Mouse (Mus musculus): ENCODE results near the gene Ablim1. TPM values are rescaled to one million over a fixed set of nuclear protein-coding genes. Genes with fewer than 3 reads are reported as not detected.
A peak's percentile ranks its signal among the peaks of the same experiment; 100 is the strongest.

Gene Ablim1
- polyA plus RNA-seq, 1 experiment from 2014 or later: 26.6 TPM

GRCm38 (mm10) chr19:57293737-57294136, 21.0 kb downstream of the Ablim1 start:
- H3K36me3 ChIP-seq: no peaks in the 10 kb centered on the region
- 41% methylated on average over 7 of the region's 7 CpGs for WGBS

GRCm38 (mm10) chr19:57283310-57283709, 31.4 kb downstream of the Ablim1 start:
- WGBS: 78% methylated on average over 3 of the region's 3 CpGs
- peaks cover 8% of the 10 kb centered on the region; the same call in 1 of the 2 replicates for H3K9me3 ChIP-seq (replicated peaks)
- H3K36me3 ChIP-seq: no peaks in the 10 kb centered on the region
- no peak overlapping the region for H3K4me2 ChIP-seq (replicated peaks)
- no peaks in the 10 kb centered on the region for H3K4me1 ChIP-seq
- 0 out of 2 replicates have a peak, but pooled peaks cover 2% of the 10 kb centered on the region for H3K27me3 ChIP-seq
- no peak overlapping the region for H3K9ac ChIP-seq
- no peak overlapping the region for H3K4me3 ChIP-seq
- H3K27ac ChIP-seq: no peak overlapping the region
- no peak for ATAC-seq (ENCODE audit: low FRiP score)

More at GRCm38 (mm10) chr19:57293737-57294136, 21.0 kb downstream of the Ablim1 start:
- no peak overlapping the region for H3K4me2 ChIP-seq (replicated peaks)
- no peak overlapping the region for H3K9ac ChIP-seq
- H3K27ac ChIP-seq: no peak overlapping the region
- no peak overlapping the region for H3K4me3 ChIP-seq
- no peaks in the 10 kb centered on the region for H3K4me1 ChIP-seq
- no peak for ATAC-seq (ENCODE audit: low FRiP score)
- H3K9me3 ChIP-seq (replicated peaks): no peaks in the 10 kb centered on the region
- no peaks in the 10 kb centered on the region; the same call in 1 of the 2 replicates for H3K27me3 ChIP-seq

GRCm38 (mm10) chr19:57282642-57283041, 32.1 kb downstream of the Ablim1 start:
- Histone ChIP-seq H3K4me2 (replicated peaks) (no peak overlapping the region), H3K4me3 (no peak overlapping the region), H3K9ac (no peak overlapping the region), H3K27ac (no peak overlapping the region), H3K36me3 (no peaks in the 10 kb centered on the region), H3K9me3 (replicated peaks) (peaks cover 8% of the 10 kb centered on the region; the same call in 1 of the 2 replicates), H3K27me3 (0 out of 2 replicates have a peak, but pooled peaks cover 2% of the 10 kb centered on the region), H3K4me1 (no peaks in the 10 kb centered on the region)
- WGBS: 78% methylated on average over 5 of the region's 5 CpGs
- no peak for ATAC-seq (ENCODE audit: low FRiP score)

DNA sequence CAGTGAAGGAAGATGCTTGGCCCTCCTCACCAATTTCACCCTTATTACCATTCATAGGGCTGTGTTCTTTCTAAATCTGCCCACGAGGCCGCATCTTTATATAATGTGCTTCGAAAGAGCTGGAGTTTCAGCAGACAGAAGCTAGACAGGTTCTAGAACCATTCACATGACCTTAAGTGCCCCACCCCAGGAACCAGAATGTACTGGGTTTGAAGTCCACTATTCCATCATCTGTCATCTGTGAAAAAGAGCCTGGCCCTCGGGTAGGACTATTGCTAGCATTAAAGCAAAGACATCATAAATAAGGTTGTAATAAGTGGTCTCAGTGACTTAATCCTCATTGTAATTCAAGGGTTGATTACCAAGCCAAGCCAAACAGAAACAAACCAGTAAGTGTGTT, 35.1 kb downstream of the Ablim1 start:
- no peak overlapping the region for H3K4me2 ChIP-seq (replicated peaks)
- 88% methylated on average over 4 of the region's 4 CpGs for WGBS
- H3K9ac ChIP-seq: no peak overlapping the region
- H3K27me3 ChIP-seq: 0 out of 2 replicates have a peak, but pooled peaks cover 2% of the 10 kb centered on the region
- H3K27ac ChIP-seq: no peak overlapping the region
- H3K4me1 ChIP-seq: peaks cover 8% of the 10 kb centered on the region
- H3K36me3 ChIP-seq: no peaks in the 10 kb centered on the region
- H3K9me3 ChIP-seq (replicated peaks): no peaks in the 10 kb centered on the region
- H3K4me3 ChIP-seq: no peak overlapping the region
- ATAC-seq (ENCODE audit: low FRiP score): no peak

- H3K4me3 ChIP-seq: no peak overlapping the region
- H3K4me2 ChIP-seq (replicated peaks): no peak overlapping the region
- H3K27ac ChIP-seq: no peak overlapping the region
- H3K27me3 ChIP-seq: peaks cover 5% of the 10 kb centered on the region; the same call in 1 of the 2 replicates
- H3K9me3 ChIP-seq (replicated peaks): no peaks in the 10 kb centered on the region
- no peak overlapping the region for H3K9ac ChIP-seq
- ATAC-seq (ENCODE audit: low FRiP score): no peak
- H3K36me3 ChIP-seq: no peaks in the 10 kb centered on the region
- H3K4me1 ChIP-seq: peaks cover 12% of the 10 kb centered on the region
- 78% methylated on average over 8 of the region's 8 CpGs for WGBS
These were observed 36.5 kb downstream of the Ablim1 start for GRCm38 (mm10) chr19:57278263-57278662.

GRCm38 (mm10) chr19:57277010-57277409, 37.7 kb downstream of the Ablim1 start:
- Histone ChIP-seq H3K36me3 (no peaks in the 10 kb centered on the region), H3K27me3 (peaks cover 5% of the 10 kb centered on the region; the same call in 1 of the 2 replicates), H3K4me3 (no peak overlapping the region), H3K27ac (no peak overlapping the region), H3K9me3 (replicated peaks) (no peaks in the 10 kb centered on the region), H3K9ac (no peak overlapping the region), H3K4me2 (replicated peaks) (no peak overlapping the region), H3K4me1 (peaks cover 13% of the 10 kb centered on the region)
- WGBS: 76% methylated on average over 6 of the region's 6 CpGs
- ATAC-seq (ENCODE audit: low FRiP score): no peak

- Histone ChIP-seq H3K36me3 (no peaks in the 10 kb centered on the region), H3K27me3 (peaks cover 2% of the 10 kb centered on the region; the same call in 1 of the 2 replicates), H3K9ac (no peak overlapping the region), H3K27ac (no peak overlapping the region), H3K9me3 (replicated peaks) (no peaks in the 10 kb centered on the region), H3K4me2 (replicated peaks) (peak overlapping the region; percentile 24; the same call in 1 of the 2 replicates), H3K4me1 (peaks cover 15% of the 10 kb centered on the region), H3K4me3 (no peak overlapping the region)
- ATAC-seq (ENCODE audit: low FRiP score): no peak
- WGBS: 51% methylated on average over 15 of the region's 15 CpGs
These were observed 39.4 kb downstream of the Ablim1 start for GRCm38 (mm10) chr19:57275166-57275953.

GRCm38 (mm10) chr19:57274717-57275116, 40.0 kb downstream of the Ablim1 start:
- WGBS: 23% methylated on average over 6 of the region's 6 CpGs
- no peak for ATAC-seq (ENCODE audit: low FRiP score)
- Histone ChIP-seq H3K27me3 (peaks cover 2% of the 10 kb centered on the region; the same call in 1 of the 2 replicates), H3K36me3 (no peaks in the 10 kb centered on the region), H3K9ac (no peak overlapping the region), H3K9me3 (replicated peaks) (no peaks in the 10 kb centered on the region), H3K4me2 (replicated peaks) (peak overlapping the region; percentile 24; the same call in 1 of the 2 replicates), H3K27ac (no peak overlapping the region), H3K4me3 (no peak overlapping the region), H3K4me1 (peaks cover 20% of the 10 kb centered on the region)

DNA sequence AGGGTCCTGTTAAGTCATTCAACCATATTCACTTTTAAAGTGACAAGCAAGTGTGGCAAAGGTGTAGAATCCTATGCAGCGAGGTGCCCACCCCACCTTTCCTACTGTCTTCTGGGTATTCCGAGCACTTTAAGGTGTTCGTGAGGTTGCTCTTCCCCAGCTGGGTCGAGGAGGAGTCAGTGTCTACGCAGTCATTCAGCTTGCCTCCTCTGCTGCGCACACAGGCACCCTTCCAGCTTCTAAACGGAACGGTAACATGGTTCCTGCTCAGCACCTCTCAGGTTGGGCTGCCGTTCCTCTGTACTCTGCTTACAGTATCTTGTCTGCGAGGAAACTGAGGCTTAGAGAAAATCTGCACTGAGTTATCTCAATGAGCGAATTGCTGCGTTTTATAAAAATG, 40.4 kb downstream of the Ablim1 start:
- H3K4me2 ChIP-seq (replicated peaks): peak overlapping the region; percentile 24; the same call in 1 of the 2 replicates

DNA sequence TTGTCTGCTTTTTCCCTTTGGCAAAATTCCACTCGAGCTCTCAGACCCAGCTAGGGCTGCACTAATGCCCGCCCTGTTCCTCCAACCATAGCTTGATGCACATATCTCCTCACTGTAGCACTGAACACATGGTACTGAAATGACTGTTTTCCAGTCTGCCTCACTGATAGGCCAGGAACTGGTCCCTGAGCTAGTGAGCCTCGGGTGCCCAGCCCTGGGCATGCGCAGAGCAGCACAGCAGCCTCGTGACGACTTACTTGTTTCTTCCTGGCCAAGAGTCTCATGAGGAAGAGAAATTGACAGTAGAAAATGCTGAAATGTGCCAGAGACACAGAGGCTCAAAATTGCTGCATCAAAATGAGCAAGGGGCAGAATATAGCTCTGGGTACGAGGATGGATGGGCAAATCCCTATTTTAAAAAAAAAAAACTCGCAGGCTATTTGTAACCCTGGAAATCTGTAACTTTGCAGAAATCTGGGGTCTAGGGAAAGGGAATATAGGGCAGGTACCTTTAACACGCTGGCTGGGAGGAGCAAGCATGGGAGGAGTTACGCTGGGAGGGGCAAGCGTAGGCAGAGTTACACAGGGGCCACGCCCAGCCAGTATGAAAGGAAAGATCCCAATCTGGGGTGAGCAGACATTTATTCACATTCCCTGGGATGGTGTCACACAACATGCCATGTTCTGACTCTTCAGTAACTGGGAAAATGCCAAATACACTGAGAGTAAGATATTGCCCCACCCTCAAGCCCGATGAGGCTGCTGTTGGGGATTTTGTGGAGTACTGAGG, 41.7 kb downstream of the Ablim1 start:
- Histone ChIP-seq H3K36me3 (no peaks in the 10 kb centered on the region), H3K4me2 (replicated peaks) (no peak overlapping the region; the same call in 1 of the 2 replicates), H3K4me1 (peaks cover 30% of the 10 kb centered on the region), H3K4me3 (no peak overlapping the region), H3K9me3 (replicated peaks) (no peaks in the 10 kb centered on the region), H3K9ac (no peak overlapping the region), H3K27me3 (peaks cover 2% of the 10 kb centered on the region; the same call in 1 of the 2 replicates), H3K27ac (no peak overlapping the region)
- WGBS: 55% methylated on average over 13 of the region's 13 CpGs
- no peak for ATAC-seq (ENCODE audit: low FRiP score)

More for the DNA sequence above, 40.4 kb downstream of the Ablim1 start:
- Histone ChIP-seq H3K27ac (no peak overlapping the region), H3K9ac (no peak overlapping the region), H3K36me3 (no peaks in the 10 kb centered on the region), H3K4me1 (peaks cover 24% of the 10 kb centered on the region), H3K9me3 (replicated peaks) (no peaks in the 10 kb centered on the region), H3K27me3 (peaks cover 2% of the 10 kb centered on the region; the same call in 1 of the 2 replicates), H3K4me3 (no peak overlapping the region)
- no peak for ATAC-seq (ENCODE audit: low FRiP score)
- WGBS: 47% methylated on average over 12 of the region's 12 CpGs

DNA sequence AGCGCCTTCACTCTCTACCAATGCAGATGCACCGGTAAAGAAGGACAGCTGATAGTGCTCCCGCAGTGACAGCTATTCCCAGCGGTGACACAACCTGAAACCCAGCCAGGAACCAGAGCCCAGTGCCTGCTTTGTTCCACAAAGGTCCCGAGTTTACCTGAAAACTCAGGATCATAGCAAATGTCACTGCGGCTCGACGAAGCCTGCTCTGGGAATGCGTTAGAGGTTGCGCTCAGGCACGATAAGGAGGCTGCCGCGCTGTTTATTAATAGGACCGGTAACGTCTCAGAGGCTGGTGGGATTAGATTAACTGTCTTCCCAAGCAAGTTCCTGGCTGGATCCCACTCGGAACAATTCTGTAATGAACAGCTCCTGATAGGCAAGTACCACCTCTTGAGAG, 43.0 kb downstream of the Ablim1 start:
- Histone ChIP-seq H3K27me3 (peaks cover 2% of the 10 kb centered on the region; the same call in 1 of the 2 replicates), H3K4me1 (peaks cover 30% of the 10 kb centered on the region), H3K9ac (no peak overlapping the region), H3K9me3 (replicated peaks) (no peaks in the 10 kb centered on the region), H3K4me2 (replicated peaks) (no peak overlapping the region), H3K4me3 (no peak overlapping the region), H3K36me3 (no peaks in the 10 kb centered on the region), H3K27ac (no peak overlapping the region)
- no peak for ATAC-seq (ENCODE audit: low FRiP score)
- 77% methylated on average over 16 of the region's 16 CpGs for WGBS

DNA sequence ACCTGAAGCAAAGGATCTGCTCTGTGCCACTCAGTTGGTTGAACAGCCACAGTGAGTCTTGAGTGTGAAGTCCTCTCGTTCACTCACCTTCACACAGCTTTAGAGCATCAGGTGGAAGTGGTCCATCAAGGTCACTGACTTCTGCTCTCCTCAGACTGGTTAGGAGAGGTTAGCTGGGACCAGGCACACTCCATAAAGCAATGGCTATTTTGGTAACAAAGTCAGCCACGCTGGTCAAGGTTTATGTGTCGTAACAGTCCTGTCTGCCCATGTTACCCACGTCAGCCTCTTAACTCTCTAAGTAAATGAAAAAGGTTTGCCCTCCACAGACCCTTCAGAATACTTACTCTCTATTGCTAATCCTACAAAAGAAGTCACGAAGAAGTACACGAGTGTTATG, 44.0 kb downstream of the Ablim1 start:
- no peak for ATAC-seq (ENCODE audit: low FRiP score)
- no peaks in the 10 kb centered on the region for H3K36me3 ChIP-seq
- H3K9me3 ChIP-seq (replicated peaks): no peaks in the 10 kb centered on the region
- WGBS: 93% methylated on average over 6 of the region's 6 CpGs
- peaks cover 2% of the 10 kb centered on the region; the same call in 1 of the 2 replicates for H3K27me3 ChIP-seq
- no peak overlapping the region for H3K9ac ChIP-seq
- H3K4me1 ChIP-seq: peaks cover 28% of the 10 kb centered on the region
- no peak overlapping the region for H3K4me3 ChIP-seq
- no peak overlapping the region for H3K27ac ChIP-seq
- no peak overlapping the region for H3K4me2 ChIP-seq (replicated peaks)

Measured in hindbrain, embryonic 12.5 days (tissue).